Mouse (Mus musculus): Measurements from ENCODE around the gene Klf2.

DNA sequence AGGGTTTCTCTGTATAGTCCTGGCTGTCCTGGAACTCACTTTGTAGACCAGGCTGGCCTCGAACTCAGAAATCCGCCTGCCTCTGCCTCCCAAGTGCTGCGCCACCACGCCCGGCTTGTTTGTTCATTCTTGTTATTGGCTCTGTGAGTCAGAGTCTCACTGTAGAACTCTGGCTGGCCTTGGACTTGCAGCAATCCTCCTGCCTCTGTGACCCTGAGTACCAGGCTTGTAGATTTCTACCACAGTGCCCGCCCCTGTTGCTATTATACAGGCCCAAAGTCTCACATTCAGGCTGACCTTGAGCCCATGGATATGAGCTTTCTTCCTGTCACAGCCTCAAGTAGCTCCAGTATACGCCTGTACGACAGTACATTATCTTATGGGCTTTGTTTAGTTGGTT lies 22.3 kb upstream of the Klf2 start:
- TF ChIP-seq CTCF (IDR thresholded peaks at IDR 0.05; ENCODE audit: low read depth) (no peak), EP300 (optimal IDR thresholded peaks at IDR 0.05) (no peak)
